Comparison of ENCODE assay signal across 8 mouse cellular contexts in genomic region chr16:90385326-90385687, GRCm38 (mm10). TPM values are rescaled to one million over a fixed set of nuclear protein-coding genes. Genes with fewer than 3 reads are reported as not detected.
A peak's percentile ranks its signal among the peaks of the same experiment; 100 is the strongest.
DNase-seq lines count a peak whose midpoint lies in the region; ATAC-seq lines count a peak whose summit lies in the region.

No protein-coding gene starts in this region.

- peak overlapping the region; percentile 69 for H3K4me2 ChIP-seq in kidney, embryonic 14.5 days (replicated peaks; ENCODE audit: low read depth, low read length)
- H3K4me2 ChIP-seq in hindbrain, embryonic 16.5 days (ENCODE audit: low read length): peak overlapping the region; percentile 70
- peak overlapping the region; percentile 84 for H3K4me2 ChIP-seq in midbrain, embryonic 13.5 days (replicated peaks)

- H3K36me3 ChIP-seq in kidney, embryonic 14.5 days (ENCODE audit: control insufficient read depth, insufficient read depth, low read length): peaks cover 4% of the 10 kb centered on the region
- H3K36me3 ChIP-seq in embryonic facial prominence, embryonic 10.5 days (replicated peaks): peaks cover 17% of the 10 kb centered on the region
- no peaks in the 10 kb centered on the region for H3K36me3 ChIP-seq in hindbrain, embryonic 16.5 days (ENCODE audit: control insufficient read depth, insufficient read depth, low read length)
- H3K36me3 ChIP-seq in midbrain, embryonic 13.5 days: no peaks in the 10 kb centered on the region

- peak overlapping the region; percentile 93; the same call in 1 of the 2 replicates for H3K9ac ChIP-seq in kidney, embryonic 14.5 days (ENCODE audit: low read depth, low read length)
- H3K9ac ChIP-seq in hindbrain, embryonic 16.5 days (ENCODE audit: low read depth, low read length): peak overlapping the region; percentile 89
- H3K9ac ChIP-seq in midbrain, embryonic 13.5 days (replicated peaks): peak overlapping the region; percentile 97

- under 1% methylated on average over 16 of the region's 16 CpGs for WGBS in kidney, embryonic 14.5 days
- WGBS in embryonic facial prominence, embryonic 10.5 days: under 1% methylated on average over 16 of the region's 16 CpGs
- WGBS in hindbrain, embryonic 16.5 days: 1% methylated on average over 16 of the region's 16 CpGs
- WGBS in midbrain, embryonic 13.5 days: 0% methylated on average over 16 of the region's 16 CpGs

- no peak for DNase-seq in kidney, postnatal 14 days
- DNase-seq in embryonic facial prominence, embryonic 10.5 days (ENCODE audit: low spot score): no peak
- no peak for DNase-seq in retina, embryonic 14.5 days (ENCODE audit: low spot score)
- DNase-seq in cerebellum, adult 9-11 months: no peak
- no peak for DNase-seq in adrenal gland, adult (ENCODE audit: inconsistent age in 2 of 2, low spot score in 1 of 2)

- H3K4me3 ChIP-seq in kidney, embryonic 14.5 days (ENCODE audit: low read length): peak overlapping the region; percentile 82
- peak overlapping the region; percentile 97 for H3K4me3 ChIP-seq in embryonic facial prominence, embryonic 10.5 days
- H3K4me3 ChIP-seq in hindbrain, embryonic 16.5 days (ENCODE audit: low read length): peak overlapping the region; percentile 85
- H3K4me3 ChIP-seq in midbrain, embryonic 13.5 days (replicated peaks): peak overlapping the region; percentile 86

- H3K9me3 ChIP-seq in kidney, embryonic 14.5 days (ENCODE audit: control insufficient read depth, low read length): no peaks in the 10 kb centered on the region
- 0 out of 2 replicates have a peak, but pooled peaks cover 2% of the 10 kb centered on the region for H3K9me3 ChIP-seq in embryonic facial prominence, embryonic 10.5 days
- H3K9me3 ChIP-seq in hindbrain, embryonic 16.5 days (ENCODE audit: control insufficient read depth, low read length): no peaks in the 10 kb centered on the region
- no peaks in the 10 kb centered on the region for H3K9me3 ChIP-seq in midbrain, embryonic 13.5 days

- no peak for ATAC-seq in kidney, embryonic 14.5 days (ENCODE audit: low FRiP score, low TSS enrichment)
- ATAC-seq in hindbrain, embryonic 16.5 days: no peak; the same call in 1 of the 2 replicates
- ATAC-seq in midbrain, embryonic 13.5 days: peak; percentile 65

- peak overlapping the region; percentile 90 for H3K27ac ChIP-seq in kidney, embryonic 14.5 days (ENCODE audit: low read depth, low read length)
- peak overlapping the region; percentile 99 for H3K27ac ChIP-seq in embryonic facial prominence, embryonic 10.5 days (replicated peaks)
- H3K27ac ChIP-seq in hindbrain, embryonic 16.5 days (ENCODE audit: low read depth, low read length): peak overlapping the region; percentile 91
- H3K27ac ChIP-seq in midbrain, embryonic 13.5 days: peak overlapping the region; percentile 95

- no peaks in the 10 kb centered on the region for H3K27me3 ChIP-seq in kidney, embryonic 14.5 days (ENCODE audit: control insufficient read depth, insufficient read depth, low read length)
- H3K27me3 ChIP-seq in embryonic facial prominence, embryonic 10.5 days (replicated peaks; ENCODE audit: low read depth, poor library complexity, severe bottlenecking): peaks cover 35% of the 10 kb centered on the region
- no peaks in the 10 kb centered on the region; the same call in 1 of the 2 replicates for H3K27me3 ChIP-seq in hindbrain, embryonic 16.5 days (replicated peaks; ENCODE audit: control insufficient read depth, insufficient read depth, low read length)
- H3K27me3 ChIP-seq in midbrain, embryonic 13.5 days: peaks cover 32% of the 10 kb centered on the region

- peaks cover 27% of the 10 kb centered on the region for H3K4me1 ChIP-seq in kidney, embryonic 14.5 days (ENCODE audit: control insufficient read depth, insufficient read depth, low read length)
- peaks cover 49% of the 10 kb centered on the region for H3K4me1 ChIP-seq in embryonic facial prominence, embryonic 10.5 days
- H3K4me1 ChIP-seq in hindbrain, embryonic 16.5 days (ENCODE audit: control insufficient read depth, insufficient read depth, low read depth, low read length): peaks cover 29% of the 10 kb centered on the region
- H3K4me1 ChIP-seq in midbrain, embryonic 13.5 days (replicated peaks): peaks cover 47% of the 10 kb centered on the region

RNA-seq across cellular contexts. Expression of gene Hunk, which starts 0.5 kb away (rescaled TPM):
- 10.3 and 16.6 TPM in 2 replicates for polyA plus RNA-seq in kidney, embryonic 14.5 days (2014; fragmentation: Nextera tagmentation; extraction: Ambion mirVana)
- 16.5 and 17.2 TPM in 2 replicates for polyA plus RNA-seq in embryonic facial prominence, embryonic 10.5 days (2016; fragmentation: Nextera tagmentation; extraction: Ambion mirVana)
- 4.7 and 7.2 TPM in 2 replicates for polyA plus RNA-seq in hindbrain, embryonic 16.5 days (2015; fragmentation: Nextera tagmentation; extraction: Ambion mirVana)
- polyA plus RNA-seq in midbrain, embryonic 13.5 days (2015; fragmentation: Nextera tagmentation; extraction: Ambion mirVana): 6.5 and 8.5 TPM in 2 replicates
